Mouse (Mus musculus) thymus, postnatal 25 days (tissue): ENCODE measurements around the gene Gm3005.
"Not testable (repeated sequence)": the region's sequence is repeated elsewhere in the genome, so short reads cannot be mapped to it uniquely, and the experiment has no call there.

Source experiments
- DNase-seq: peaks from one replicate; pipeline ENCODE4 v3.0.0; 2022

Gene Gm3005

DNA sequence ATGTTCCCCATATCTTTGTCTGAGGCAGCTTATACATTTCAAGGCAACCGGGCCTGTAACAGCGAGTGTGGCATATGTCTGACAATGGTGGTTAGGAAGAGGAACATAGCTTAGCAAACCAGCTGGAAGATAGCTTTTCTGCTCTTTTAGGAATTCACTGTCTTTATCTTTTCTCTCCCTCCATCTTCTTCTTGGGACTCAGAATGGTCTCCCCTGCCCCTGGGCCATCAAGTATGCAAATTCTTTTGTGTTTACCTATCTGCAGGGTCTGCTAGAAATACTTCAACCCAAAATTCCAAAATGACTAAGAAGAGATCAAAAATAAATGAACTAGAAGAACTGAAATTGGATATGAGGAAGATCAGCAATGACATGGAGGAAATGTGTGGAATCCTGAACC lies at the start of gene Gm3005:
Gene Gm3005 (plus strand): TSS at position 301 of the 400 bp plus-strand sequence.
- DNase-seq: not testable (repeated sequence)

DNA sequence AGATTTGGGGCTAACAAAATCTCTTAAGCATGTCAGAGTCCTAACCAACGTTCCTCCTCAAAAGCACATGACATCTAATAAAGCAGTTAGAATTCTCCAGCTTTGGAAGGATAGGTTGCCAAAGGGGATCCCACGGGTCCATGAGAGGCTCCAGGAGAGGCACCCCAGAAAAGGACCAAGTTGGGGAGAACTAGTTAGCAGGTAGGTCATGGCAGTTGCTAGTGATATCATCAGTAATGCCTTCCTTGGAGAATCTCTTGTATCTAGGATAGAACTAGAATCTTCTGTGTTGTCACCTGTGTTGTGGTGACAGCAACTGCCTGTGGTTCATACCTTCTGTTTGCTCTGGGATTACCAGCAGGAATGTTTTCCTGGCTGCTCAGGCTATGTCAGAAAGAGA lies 33.1 kb upstream of the Gm3005 start, which contains the start of gene Gm10413:
Gene Gm10413 (plus strand): TSS at position 301 of the 400 bp plus-strand sequence.
- DNase-seq: not testable (repeated sequence)

- not testable (repeated sequence) for DNase-seq
Observed at GRCm38 (mm10) chr14:3412314-3412713, 15.6 kb upstream of the Gm3005 start, which contains the start of gene Gm10409. TSS of gene Gm10409 (plus strand) at chr14:3412614.

DNA sequence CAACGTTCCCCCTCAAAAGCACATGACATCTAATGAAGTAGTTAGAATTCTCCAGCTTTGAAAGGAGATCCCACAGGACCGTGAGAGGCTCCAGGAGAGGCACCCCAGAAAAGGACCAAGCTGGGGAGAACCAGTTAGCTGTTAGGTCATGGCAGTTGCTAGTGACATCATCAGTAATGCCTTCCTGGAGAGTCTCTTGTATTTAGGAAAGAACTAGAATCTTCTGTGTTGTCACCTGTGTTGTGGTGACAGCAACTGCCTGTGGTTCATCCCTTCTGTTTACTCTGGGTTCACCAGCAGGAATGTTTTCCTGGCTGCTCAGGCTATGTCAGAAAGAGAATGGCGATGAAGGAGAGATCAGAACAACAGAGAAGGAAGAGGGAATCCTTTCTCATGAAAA lies 21.2 kb downstream of the Gm3005 start, which contains the start of gene Gm10408:
Gene Gm10408 (plus strand): TSS at position 301 of the 400 bp plus-strand sequence.
- DNase-seq: not testable (repeated sequence)

DNA sequence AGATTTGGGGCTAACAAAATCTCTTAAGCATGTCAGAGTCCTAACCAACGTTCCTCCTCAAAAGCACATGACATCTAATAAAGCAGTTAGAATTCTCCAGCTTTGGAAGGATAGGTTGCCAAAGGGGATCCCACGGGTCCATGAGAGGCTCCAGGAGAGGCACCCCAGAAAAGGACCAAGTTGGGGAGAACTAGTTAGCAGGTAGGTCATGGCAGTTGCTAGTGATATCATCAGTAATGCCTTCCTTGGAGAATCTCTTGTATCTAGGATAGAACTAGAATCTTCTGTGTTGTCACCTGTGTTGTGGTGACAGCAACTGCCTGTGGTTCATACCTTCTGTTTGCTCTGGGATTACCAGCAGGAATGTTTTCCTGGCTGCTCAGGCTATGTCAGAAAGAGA lies 206.3 kb downstream of the Gm3005 start, which contains the start of gene Gm3012:
Gene Gm3012 (plus strand): TSS at position 301 of the 400 bp plus-strand sequence.
- not testable (repeated sequence) for DNase-seq
